Mouse (Mus musculus) left cerebral cortex, postnatal 14 days (tissue): ENCODE measurements around the gene Kcnn3. TPM values are rescaled to one million over a fixed set of nuclear protein-coding genes. Genes with fewer than 3 reads are reported as not detected.

Experiments
- DNase-seq, 2 experiments: peaks; one replicate each; pipeline ENCODE4 v3.0.0; 2021 to 2022; ENCODE audit warnings: low spot score in 2 of 2, mixed read lengths in 1 of 2
- intact Hi-C: fragments of 180-260 bp; cut with DNase I; formaldehyde crosslinking; loops from one replicate; pipeline ENCODE4 v1.15.1; 2025
- total RNA-seq, 2 experiments: library from RNA; stranded (reverse); gene quantifications; 2 replicates each; pipeline ENCODE4 v1.2.3; 2021

The Kcnn3 gene
- total RNA-seq, 2 experiments from 2014 or later = 21.7 to 22.3 TPM

GRCm38 (mm10) chr3:89598361-89598760, 78.4 kb downstream of the Kcnn3 start:
- DNase-seq = no peak
- intact Hi-C loops = no loop called here

GRCm38 (mm10) chr3:89598967-89599366, 79.0 kb downstream of the Kcnn3 start:
- DNase-seq = no peak
- intact Hi-C loops = no loop called here

DNA sequence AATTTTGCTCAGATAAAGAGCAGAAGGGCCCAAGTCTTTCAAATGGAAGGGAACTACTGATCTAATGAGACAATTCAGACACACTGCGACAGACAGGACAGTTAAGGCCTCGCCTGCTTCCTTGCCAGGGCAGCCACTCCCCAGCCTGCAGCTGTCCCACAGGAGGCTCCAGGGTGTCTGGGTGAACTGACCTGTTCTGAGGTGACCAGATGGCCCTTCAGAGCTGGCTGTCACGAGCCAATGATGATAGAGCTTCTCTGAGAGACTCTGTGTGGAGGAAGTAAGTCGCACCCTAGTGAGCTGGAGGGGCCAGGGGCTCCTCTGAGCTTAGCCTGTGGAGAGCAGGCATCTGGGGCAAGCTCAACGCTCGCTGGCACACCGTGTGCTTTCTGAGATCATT, 81.1 kb downstream of the Kcnn3 start:
- no peak for DNase-seq
- intact Hi-C loops = no loop called here

- intact Hi-C loops = no loop called here
- DNase-seq = peak in 1 of 2 experiments; percentile 42
Observed at GRCm38 (mm10) chr3:89603300-89603699, 83.3 kb downstream of the Kcnn3 start.

GRCm38 (mm10) chr3:89605235-89605634, 85.3 kb downstream of the Kcnn3 start:
- DNase-seq = peak in 1 of 2 experiments; percentile 30
- intact Hi-C loops = loop anchor here (5.0 kb wide), 1 partner anchor 83 kb away; the partner anchor contains the start of gene Kcnn3

- DNase-seq = peak in 1 of 2 experiments; percentile 40
- intact Hi-C loops = loop anchor here (5.0 kb wide), 1 partner anchor 85 kb away; the partner anchor contains the start of gene Kcnn3
Observed at GRCm38 (mm10) chr3:89607327-89607726, 87.4 kb downstream of the Kcnn3 start.

DNA sequence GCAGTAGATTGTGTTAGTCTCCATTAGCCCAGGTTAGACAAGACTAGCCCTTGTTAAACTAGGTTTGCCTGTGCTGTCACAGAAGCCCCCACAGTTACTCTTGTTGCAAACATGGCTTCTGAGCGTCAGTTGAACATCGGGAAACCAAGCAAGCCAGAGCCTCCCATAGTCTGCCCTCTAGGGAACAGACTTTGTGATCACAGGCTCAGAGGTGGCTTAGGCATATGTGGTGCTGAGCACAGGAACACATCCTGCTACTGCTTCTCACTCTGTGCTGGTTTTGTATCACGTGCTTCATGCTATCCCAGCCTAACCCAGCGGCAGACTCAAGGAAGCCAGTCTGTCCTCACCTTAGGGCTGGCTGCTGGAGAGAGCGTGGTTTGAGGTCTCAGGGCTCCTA, 92.1 kb downstream of the Kcnn3 start:
- no peak for DNase-seq
- intact Hi-C loops = no loop called here

DNA sequence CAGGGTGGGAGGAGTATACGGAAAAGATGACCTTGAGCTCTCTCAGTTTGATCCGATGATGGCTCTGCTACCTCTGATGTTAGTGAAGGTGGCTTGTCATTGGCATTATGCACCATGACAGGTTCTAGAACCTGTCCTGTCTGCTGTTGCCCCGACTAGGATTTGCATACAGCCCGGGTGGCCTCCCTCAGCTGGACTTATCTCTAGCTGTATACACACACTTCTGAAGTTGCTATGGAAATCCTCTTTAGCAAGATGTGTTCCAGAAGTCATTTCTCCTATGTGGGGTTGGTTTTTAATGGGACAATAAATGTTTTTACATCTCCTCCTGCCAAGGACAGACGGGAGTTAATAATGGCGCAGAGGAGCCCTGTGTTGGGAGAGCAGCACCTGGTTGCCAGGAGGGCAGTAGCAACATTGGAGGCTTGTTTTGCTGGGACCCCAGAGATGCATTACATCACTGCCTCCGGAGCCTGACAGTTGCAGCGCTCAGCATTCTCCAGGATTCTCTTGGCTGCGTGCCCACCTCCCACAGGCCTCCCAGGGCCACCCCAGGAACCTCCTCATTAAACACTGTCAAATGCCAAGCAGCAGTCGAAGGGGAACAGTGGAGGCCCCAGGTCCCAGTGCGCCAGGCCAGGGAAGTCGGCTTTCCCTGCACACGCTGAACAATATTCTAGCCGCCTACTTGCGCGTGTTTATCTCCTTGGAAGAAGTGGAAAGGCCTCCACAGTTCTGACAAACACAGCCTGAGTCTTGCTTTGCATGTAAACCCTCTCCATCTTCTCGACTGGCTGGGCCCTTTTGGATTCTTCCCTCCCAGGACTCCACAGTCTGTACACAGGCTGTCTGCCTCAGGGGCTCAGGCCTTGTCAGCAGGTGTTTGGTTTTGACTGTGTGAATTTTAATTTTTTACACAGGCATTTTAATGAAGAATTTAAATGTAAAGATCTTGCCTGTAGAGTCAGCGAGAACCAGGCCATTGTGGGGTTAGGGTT, 93.9 kb downstream of the Kcnn3 start:
- peak; percentile 75 to 81 for DNase-seq
- intact Hi-C loops = no loop called here

- intact Hi-C loops = no loop called here
Observed at GRCm38 (mm10) chr3:89616861-89617260, 96.9 kb downstream of the Kcnn3 start.

GRCm38 (mm10) chr3:89617360-89617759, 97.4 kb downstream of the Kcnn3 start:
- intact Hi-C loops = no loop called here
- DNase-seq = no peak

More at GRCm38 (mm10) chr3:89616861-89617260, 96.9 kb downstream of the Kcnn3 start:
- no peak for DNase-seq

DNA sequence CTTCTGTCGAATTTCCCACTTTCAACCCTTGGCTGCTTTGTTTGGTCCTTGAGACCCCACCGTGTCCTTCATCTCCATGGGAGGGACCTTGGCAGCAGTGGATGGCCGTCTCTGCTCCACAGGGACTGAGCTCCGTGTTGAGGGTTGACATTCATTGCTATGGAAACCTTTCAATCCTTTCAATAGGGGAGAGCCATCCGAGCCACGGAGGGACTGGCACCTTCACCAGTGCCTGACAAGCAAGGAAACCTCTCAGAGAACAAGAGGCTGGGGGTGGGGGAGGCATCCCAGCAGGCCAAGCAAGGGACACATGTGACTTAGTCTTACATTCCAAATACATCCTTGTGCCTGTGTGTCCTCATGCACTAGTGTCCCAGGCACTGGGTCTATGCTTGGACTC, 102.9 kb downstream of the Kcnn3 start:
- intact Hi-C loops = no loop called here
- no peak for DNase-seq

- no peak for DNase-seq
- intact Hi-C loops = no loop called here
Observed at GRCm38 (mm10) chr3:89623531-89623930, 103.6 kb downstream of the Kcnn3 start.

DNA sequence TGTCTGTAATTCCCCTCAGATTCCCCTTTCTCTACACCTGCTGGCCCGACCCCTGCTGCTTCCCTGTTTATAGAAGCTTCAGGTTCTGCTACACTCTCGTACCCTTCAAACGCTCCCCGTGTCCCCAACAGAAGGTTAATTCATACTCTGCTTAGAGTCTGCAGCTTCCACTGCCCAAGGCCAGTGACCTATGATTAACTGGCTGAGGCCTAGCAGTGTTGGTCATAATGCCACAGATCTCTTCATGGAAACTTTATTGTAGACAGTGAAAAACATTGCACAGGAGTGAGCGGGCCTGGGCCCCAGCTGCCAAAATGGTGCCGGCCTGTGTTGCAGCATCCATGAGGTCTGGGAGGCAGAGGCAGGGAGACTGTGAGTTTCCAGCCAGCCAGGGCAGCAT, 104.0 kb downstream of the Kcnn3 start:
- no peak for DNase-seq

DNA sequence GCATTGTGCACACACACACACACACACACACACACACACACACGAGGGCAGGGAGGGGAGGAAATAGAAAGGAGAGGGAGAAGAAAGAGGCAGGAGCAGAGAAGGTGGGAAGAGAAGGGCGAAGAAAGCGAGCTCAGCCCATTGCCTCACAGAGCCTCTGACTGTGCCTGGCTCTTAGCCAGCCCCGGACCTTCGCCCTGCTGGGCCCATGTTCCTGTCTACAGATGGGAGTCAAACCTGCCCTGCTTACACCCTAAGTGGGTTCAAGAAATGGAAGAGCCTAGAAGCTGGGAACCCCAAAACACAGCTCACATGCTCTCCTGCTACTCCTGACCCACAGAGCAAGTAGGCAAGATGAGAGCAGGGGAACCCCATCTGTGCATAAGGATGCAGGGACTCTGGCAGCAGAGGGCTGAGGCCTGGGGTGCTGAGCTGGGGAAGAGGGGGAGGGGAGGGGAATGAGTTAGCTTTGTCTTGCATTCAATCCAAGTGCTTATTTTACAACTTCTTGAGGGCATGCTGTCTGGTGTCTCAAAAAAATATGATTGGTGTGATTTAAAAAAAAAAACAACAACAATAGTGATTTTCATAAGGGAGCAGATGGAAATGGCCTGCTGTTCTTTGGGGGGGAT, 105.0 kb downstream of the Kcnn3 start:
- no peak for DNase-seq
- intact Hi-C loops = no loop called here

More for the DNA sequence above, 104.0 kb downstream of the Kcnn3 start:
- intact Hi-C loops = no loop called here

- DNase-seq = no peak
- intact Hi-C loops = no loop called here
Observed at GRCm38 (mm10) chr3:89626556-89626955, 106.6 kb downstream of the Kcnn3 start.

DNA sequence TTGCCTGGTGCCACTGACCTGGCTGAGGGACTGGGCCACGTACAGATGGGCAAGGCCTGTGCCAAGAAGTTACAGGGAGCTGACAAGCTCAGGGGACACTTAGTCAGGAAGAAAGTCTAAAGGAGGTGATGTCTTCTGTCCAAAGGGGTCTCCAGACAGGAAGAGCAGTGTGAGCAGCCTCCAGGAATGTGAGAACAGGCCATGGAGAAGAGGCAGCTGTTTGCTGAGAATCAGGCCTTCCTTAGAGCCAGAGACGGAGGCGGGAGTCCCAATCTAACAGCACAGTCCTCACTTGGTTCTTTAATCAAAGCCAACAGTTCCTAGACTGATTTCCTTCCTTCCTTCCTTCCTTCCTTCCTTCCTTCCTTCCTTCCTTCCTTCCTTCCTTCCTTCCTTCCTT, 109.8 kb downstream of the Kcnn3 start:
- intact Hi-C loops = loop anchor here (5.0 kb wide), 1 partner anchor 42 kb away; no protein-coding TSS in a partner anchor
- no peak for DNase-seq

GRCm38 (mm10) chr3:89631750-89632149, 111.8 kb downstream of the Kcnn3 start:
- intact Hi-C loops = loop anchor here (5.0 kb wide), 1 partner anchor 41 kb away; no protein-coding TSS in a partner anchor
- DNase-seq = no peak

GRCm38 (mm10) chr3:89633531-89633930, 113.6 kb downstream of the Kcnn3 start:
- intact Hi-C loops = loop anchor here (5.0 kb wide), 1 partner anchor 39 kb away; no protein-coding TSS in a partner anchor
- no peak for DNase-seq

GRCm38 (mm10) chr3:89633941-89634340, 114.0 kb downstream of the Kcnn3 start:
- intact Hi-C loops = loop anchor here (5.0 kb wide), 1 partner anchor 38 kb away; no protein-coding TSS in a partner anchor
- peak in 1 of 2 experiments; percentile 34 for DNase-seq

DNA sequence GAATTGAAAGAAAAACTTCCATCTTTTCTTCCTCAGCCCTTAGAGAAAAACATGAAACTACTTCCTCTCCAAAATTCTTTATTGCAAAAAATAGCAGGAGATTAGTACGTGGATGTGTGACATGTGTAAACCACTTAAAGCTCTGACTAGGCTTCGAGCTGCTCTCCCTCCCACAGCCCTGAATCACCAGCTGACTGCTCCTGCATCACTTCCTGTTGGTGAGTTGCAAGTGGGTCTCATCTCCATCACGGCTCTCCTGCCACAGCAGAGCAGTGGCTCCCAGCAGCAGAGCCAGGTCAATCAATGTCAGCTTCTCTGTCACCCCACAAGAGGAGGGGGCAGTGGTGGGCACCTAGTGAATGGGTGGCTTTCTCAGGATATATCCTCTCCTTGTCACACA, 120.8 kb downstream of the Kcnn3 start:
- peak in 1 of 2 experiments; percentile 33 for DNase-seq
- intact Hi-C loops = no loop called here
